Mouse (Mus musculus) fibroblast of lung, adult 2 months (primary cell): ENCODE measurements at regions not wholly inside any gene's neighbourhood (a gene's known extent, or its start where the extent isn't known, plus 50 kb on each side); places are given as distances from the start of the nearest gene placed in this dataset.

Experiments
- DNase-seq: peaks from one replicate; pipeline ENCODE4 v3.0.0-alpha.2; 2011; ENCODE audit warnings: low read depth

- DNase-seq, result no peak
These were observed 174.7 kb downstream of the Zfp326 start for GRCm38 (mm10) chr5:106051026-106051425.

GRCm38 (mm10) chr5:106044878-106045585 is 168.7 kb downstream of the Zfp326 start:
- no peak for DNase-seq

- DNase-seq, result no peak
These were observed 162.0 kb downstream of the Zfp326 start for GRCm38 (mm10) chr5:106038321-106038720.

- DNase-seq, result no peak
These were observed 159.8 kb downstream of the Zfp326 start for GRCm38 (mm10) chr5:106036176-106036575.

- no peak for DNase-seq
These were observed 156.6 kb downstream of the Zfp326 start for GRCm38 (mm10) chr5:106032956-106033355.

GRCm38 (mm10) chr5:106026861-106027260 is 150.5 kb downstream of the Zfp326 start:
- DNase-seq, result no peak

GRCm38 (mm10) chr5:106004292-106004917 is 128.0 kb downstream of the Zfp326 start:
- DNase-seq, result no peak

GRCm38 (mm10) chr5:106003321-106004291 is 127.2 kb downstream of the Zfp326 start:
- no peak for DNase-seq

GRCm38 (mm10) chr5:106002330-106002729 is 126.0 kb downstream of the Zfp326 start:
- no peak for DNase-seq

- no peak for DNase-seq
These were observed 117.9 kb downstream of the Zfp326 start for GRCm38 (mm10) chr5:105994218-105994617.

- no peak for DNase-seq
These were observed 116.8 kb downstream of the Zfp326 start for GRCm38 (mm10) chr5:105993066-105993760.

- no peak for DNase-seq
These were observed 114.4 kb downstream of the Zfp326 start for GRCm38 (mm10) chr5:105990777-105991176.

GRCm38 (mm10) chr5:105986401-105986800 is 110.0 kb downstream of the Zfp326 start:
- peak; percentile 3 for DNase-seq

- DNase-seq, result no peak
These were observed 106.8 kb downstream of the Zfp326 start for GRCm38 (mm10) chr5:105983131-105983530.

- DNase-seq, result no peak
These were observed 100.4 kb downstream of the Zfp326 start for GRCm38 (mm10) chr5:105976746-105977145.

GRCm38 (mm10) chr5:105976076-105976475 is 99.7 kb downstream of the Zfp326 start:
- DNase-seq, result no peak

- DNase-seq, result no peak
These were observed 99.1 kb downstream of the Zfp326 start for GRCm38 (mm10) chr5:105975275-105976011.

- DNase-seq, result no peak
These were observed 98.3 kb downstream of the Zfp326 start for GRCm38 (mm10) chr5:105974576-105975177.
